Mouse (Mus musculus) gastrocnemius, adult 18-20 months (tissue): Measurements from ENCODE around the gene Med7. TPM values are rescaled to one million over a fixed set of nuclear protein-coding genes. Genes with fewer than 3 reads are reported as not detected.

Source experiments
- total RNA-seq, 2 experiments: library from RNA; stranded (reverse); gene quantifications; 2 replicates each; pipeline ENCODE4 v1.2.3; 2021

Gene Med7
- total RNA-seq, 2 experiments from 2014 or later: 15.8 to 16.6 TPM

Other genes starting within 250 kb of the Med7 start
- gene Fndc9, start 201.4 kb upstream of the Med7 start, total RNA-seq: not detected
- gene Cyfip2, start 124.1 kb upstream of the Med7 start, total RNA-seq: 10 to 100 TPM; 12.4 to 14.0 TPM
- gene Itk, start 47.4 kb upstream of the Med7 start, total RNA-seq: under 1 TPM in 1 of 2 experiments, not detected in 1; 0.17 TPM
- not detected for gene Fam71b, start 40.4 kb upstream of the Med7 start, total RNA-seq
- not detected for gene Havcr2, start 18.0 kb downstream of the Med7 start, total RNA-seq
- not detected for gene Gm12169, start 87.3 kb downstream of the Med7 start, total RNA-seq
- gene BC053393, start 134.6 kb downstream of the Med7 start, total RNA-seq: not detected
- not detected for gene Dppa1, start 192.3 kb downstream of the Med7 start, total RNA-seq